Mouse (Mus musculus): ENCODE results near the gene Cst13. TPM values are rescaled to one million over a fixed set of nuclear protein-coding genes. Genes with fewer than 3 reads are reported as not detected.

Gene Cst13
- polyA plus RNA-seq, 1 experiment from 2014 or later = not detected

DNA sequence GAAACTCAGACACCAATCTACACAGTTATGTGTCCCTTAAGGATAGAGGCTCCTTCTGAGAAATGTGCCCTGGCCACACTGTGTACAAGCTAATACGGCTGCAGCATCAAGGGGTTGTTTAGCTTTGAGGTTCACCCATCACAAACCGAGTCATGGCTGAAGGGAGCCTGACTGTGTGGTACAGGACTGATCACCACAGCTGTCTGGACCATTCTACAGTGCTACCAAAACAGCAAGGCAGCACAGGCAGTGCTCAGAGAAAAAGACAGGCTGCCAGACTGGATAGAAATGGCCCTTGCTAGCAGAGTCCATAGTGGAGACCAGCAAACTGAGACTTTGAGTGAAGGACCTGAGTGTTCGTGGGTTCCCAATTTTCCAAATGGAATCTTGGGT is 54.3 kb downstream of the Cst13 start:
- Histone ChIP-seq H3K36me3 (ENCODE audit: insufficient read depth, low read length) (peaks cover 17% of the 10 kb centered on the region), H3K4me2 (replicated peaks; ENCODE audit: low read depth, low read length) (peak overlapping the region; percentile 86), H3K4me3 (ENCODE audit: low read length) (peak overlapping the region; percentile 61), H3K27me3 (ENCODE audit: insufficient read depth, low read length) (no peaks in the 10 kb centered on the region), H3K4me1 (ENCODE audit: insufficient read depth, low read length) (peaks cover 26% of the 10 kb centered on the region), H3K27ac (ENCODE audit: low read length) (peak overlapping the region; percentile 3; the same call in 1 of the 2 replicates), H3K9ac (replicated peaks; ENCODE audit: low read length) (peak overlapping the region; percentile 73), H3K9me3 (ENCODE audit: low read length) (no peaks in the 10 kb centered on the region)
- no peak for ATAC-seq (ENCODE audit: low FRiP score, low TSS enrichment)
- 36% methylated on average over 3 of the region's 3 CpGs for WGBS

DNA sequence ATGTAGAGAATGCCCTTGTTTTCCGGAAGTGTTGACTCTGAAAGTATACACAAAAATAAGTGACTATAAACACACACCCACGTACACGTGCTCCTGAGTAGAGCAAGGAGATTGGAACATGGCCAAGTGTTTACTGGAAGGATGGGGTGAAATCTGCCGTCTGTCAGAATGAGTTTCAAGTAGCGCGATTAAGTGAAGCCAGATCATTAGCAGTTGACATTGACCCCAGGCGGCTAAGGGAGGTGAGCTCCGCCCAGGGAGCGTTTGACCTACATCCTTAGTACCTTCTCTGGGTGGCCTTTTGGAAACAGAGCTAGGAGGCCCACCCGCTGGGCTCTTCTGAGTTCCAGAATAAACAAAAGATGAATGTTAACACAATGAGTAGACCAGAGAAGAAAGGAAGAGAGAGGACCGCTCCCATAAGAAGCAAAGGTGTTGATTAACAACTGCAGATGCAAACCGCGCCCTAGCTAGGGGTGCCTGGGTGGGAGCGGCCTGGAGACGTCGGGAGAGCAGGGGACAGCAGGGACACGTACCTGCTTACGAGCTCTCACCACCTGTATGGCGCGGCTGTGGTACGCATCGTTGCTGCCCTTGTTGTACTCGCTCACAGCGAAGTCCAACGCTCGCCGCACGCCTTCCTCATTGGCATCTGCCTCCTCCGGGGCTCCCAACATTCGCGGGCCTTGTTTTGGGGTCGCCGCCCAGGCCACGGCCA is 54.9 kb downstream of the Cst13 start:
- H3K4me3 ChIP-seq (ENCODE audit: low read length) = peak overlapping the region; percentile 61
- ATAC-seq (ENCODE audit: low FRiP score, low TSS enrichment) = peak; percentile 70
- peaks cover 17% of the 10 kb centered on the region for H3K36me3 ChIP-seq (ENCODE audit: insufficient read depth, low read length)
- H3K9me3 ChIP-seq (ENCODE audit: low read length) = no peaks in the 10 kb centered on the region
- H3K27ac ChIP-seq (ENCODE audit: low read length) = peak overlapping the region; percentile 83
- no peaks in the 10 kb centered on the region for H3K27me3 ChIP-seq (ENCODE audit: insufficient read depth, low read length)
- H3K9ac ChIP-seq (replicated peaks; ENCODE audit: low read length) = peak overlapping the region; percentile 73
- under 1% methylated on average over 34 of the region's 34 CpGs for WGBS
- peak overlapping the region; percentile 86 for H3K4me2 ChIP-seq (replicated peaks; ENCODE audit: low read depth, low read length)
- H3K4me1 ChIP-seq (ENCODE audit: insufficient read depth, low read length) = peaks cover 26% of the 10 kb centered on the region

DNA sequence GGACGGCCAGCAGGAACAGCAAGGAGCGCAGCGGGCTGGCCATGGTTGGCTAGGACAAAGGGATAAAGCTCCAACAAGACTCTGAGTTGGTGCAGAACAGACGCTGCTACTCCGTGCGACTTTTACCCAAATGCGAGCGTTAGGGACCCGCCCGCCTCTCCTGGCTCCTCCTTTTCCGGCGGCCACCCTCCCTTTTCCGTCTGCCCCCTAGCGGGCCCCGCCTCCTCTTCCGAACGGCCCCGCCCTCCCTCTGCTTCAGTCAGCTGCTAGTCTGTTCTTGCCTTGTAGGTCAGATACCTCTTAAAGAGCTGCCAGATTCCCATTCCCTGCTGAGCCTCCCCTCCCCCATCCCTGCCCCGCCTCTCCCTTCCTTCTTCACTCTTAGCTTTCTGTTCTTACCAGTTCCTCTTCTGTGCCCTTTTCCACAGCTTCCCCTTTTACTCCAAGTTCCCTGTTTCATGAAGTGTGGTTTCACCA is 55.5 kb downstream of the Cst13 start, which contains the start of gene Cst3:
TSS of gene Cst3 (minus strand) at position 358 of the 477 bp plus-strand sequence.
- WGBS = 0% methylated on average over 18 of the region's 19 CpGs
- H3K4me3 ChIP-seq (ENCODE audit: low read length) = peak within 1 kb of the TSS; percentile 61

DNA sequence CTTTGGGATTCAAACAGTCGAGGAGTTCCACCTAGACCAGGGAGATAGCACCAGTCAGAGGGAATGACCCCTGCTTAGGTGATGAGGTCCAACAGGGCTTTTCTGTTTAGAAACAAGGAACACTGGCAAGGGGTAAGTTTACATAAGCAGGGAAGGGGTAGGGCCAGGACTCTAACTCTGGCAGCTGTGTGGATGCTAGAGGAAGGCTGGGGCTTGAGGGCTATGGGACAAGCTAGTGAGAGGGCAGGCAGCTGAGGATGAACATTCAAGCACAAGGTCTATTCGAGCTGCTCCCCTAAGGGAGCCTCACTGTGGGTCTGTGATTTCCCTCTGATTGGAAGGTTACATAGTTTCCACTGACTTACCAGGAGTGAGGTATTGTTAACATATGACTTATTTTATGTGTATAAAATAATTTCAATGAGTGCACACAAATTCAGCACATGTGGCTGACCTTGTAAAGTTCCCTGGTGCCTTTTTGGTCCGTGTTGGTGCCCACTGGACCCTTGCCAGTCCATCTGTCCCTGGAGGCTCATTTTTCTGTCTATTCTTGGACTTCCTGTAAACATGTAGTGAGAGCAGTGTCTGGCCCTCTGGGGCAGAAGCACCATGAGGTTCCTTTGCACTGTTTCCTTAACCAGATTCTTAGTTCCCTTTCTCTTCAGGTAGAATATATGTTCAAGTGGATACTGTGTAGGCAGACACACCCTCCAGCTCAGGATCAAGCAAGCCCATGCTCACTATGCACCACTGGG is 57.3 kb downstream of the Cst13 start:
- ATAC-seq (ENCODE audit: low FRiP score, low TSS enrichment) = no peak
- H3K9me3 ChIP-seq (ENCODE audit: low read length) = no peaks in the 10 kb centered on the region
- no peak overlapping the region for H3K27ac ChIP-seq (ENCODE audit: low read length)
- WGBS = 50% methylated on average over 3 of the region's 3 CpGs
- H3K4me1 ChIP-seq (ENCODE audit: insufficient read depth, low read length) = peaks cover 26% of the 10 kb centered on the region
- no peak overlapping the region for H3K4me3 ChIP-seq (ENCODE audit: low read length)
- no peaks in the 10 kb centered on the region for H3K27me3 ChIP-seq (ENCODE audit: insufficient read depth, low read length)
- H3K36me3 ChIP-seq (ENCODE audit: insufficient read depth, low read length) = no peaks in the 10 kb centered on the region; the same call in 1 of the 2 replicates
- no peak overlapping the region for H3K4me2 ChIP-seq (replicated peaks; ENCODE audit: low read depth, low read length)
- H3K9ac ChIP-seq (replicated peaks; ENCODE audit: low read length) = no peak overlapping the region

More for the DNA sequence above, 55.5 kb downstream of the Cst13 start, which contains the start of gene Cst3:
- Histone ChIP-seq H3K9me3 (ENCODE audit: low read length) (no peaks in the 10 kb centered on the region), H3K9ac (replicated peaks; ENCODE audit: low read length) (peak within 1 kb of the TSS; percentile 73), H3K4me1 (ENCODE audit: insufficient read depth, low read length) (peaks cover 26% of the 10 kb centered on the region), H3K36me3 (ENCODE audit: insufficient read depth, low read length) (peaks cover 16% of the 10 kb centered on the region), H3K4me2 (replicated peaks; ENCODE audit: low read depth, low read length) (peak within 1 kb of the TSS; percentile 86), H3K27ac (ENCODE audit: low read length) (peak within 1 kb of the TSS; percentile 83), H3K27me3 (ENCODE audit: insufficient read depth, low read length) (no peaks in the 10 kb centered on the region)
- ATAC-seq (ENCODE audit: low FRiP score, low TSS enrichment) = peak; percentile 98

DNA sequence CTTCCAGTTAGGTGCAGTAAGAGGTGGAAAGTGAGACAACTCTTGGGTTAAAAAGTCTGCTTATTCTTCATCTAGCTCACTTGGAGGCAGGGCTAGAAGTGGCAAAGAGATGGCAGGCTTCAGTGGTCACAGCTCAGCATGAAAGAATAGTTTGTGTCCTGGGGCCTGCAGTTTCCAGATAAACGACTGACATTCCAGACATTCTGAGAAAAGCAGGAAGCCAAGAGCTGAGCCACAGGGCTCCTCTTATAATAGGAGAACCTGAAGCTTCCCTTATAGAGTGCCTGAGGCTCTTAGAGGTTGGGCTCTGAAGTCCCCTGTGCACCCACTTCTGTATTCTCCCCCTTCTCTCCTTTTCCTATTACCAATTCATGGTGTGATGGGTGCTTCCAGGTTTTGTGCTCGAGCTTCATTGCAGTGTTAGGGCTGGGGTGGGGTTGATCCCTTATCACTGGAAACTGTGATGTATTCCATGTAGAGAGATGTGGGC is 58.8 kb downstream of the Cst13 start:
- Histone ChIP-seq H3K9ac (replicated peaks; ENCODE audit: low read length) (no peak overlapping the region), H3K4me2 (replicated peaks; ENCODE audit: low read depth, low read length) (no peak overlapping the region), H3K4me3 (ENCODE audit: low read length) (no peak overlapping the region), H3K27me3 (ENCODE audit: insufficient read depth, low read length) (no peaks in the 10 kb centered on the region), H3K4me1 (ENCODE audit: insufficient read depth, low read length) (peaks cover 16% of the 10 kb centered on the region), H3K9me3 (ENCODE audit: low read length) (no peaks in the 10 kb centered on the region), H3K36me3 (ENCODE audit: insufficient read depth, low read length) (no peaks in the 10 kb centered on the region), H3K27ac (ENCODE audit: low read length) (no peak overlapping the region)
- ATAC-seq (ENCODE audit: low FRiP score, low TSS enrichment) = no peak
- 15% methylated on average over 2 of the region's 2 CpGs for WGBS

GRCm38 (mm10) chr2:148879199-148879598 is 59.3 kb downstream of the Cst13 start:
- Histone ChIP-seq H3K9ac (replicated peaks; ENCODE audit: low read length) (no peak overlapping the region), H3K9me3 (ENCODE audit: low read length) (no peaks in the 10 kb centered on the region), H3K36me3 (ENCODE audit: insufficient read depth, low read length) (no peaks in the 10 kb centered on the region), H3K4me3 (ENCODE audit: low read length) (no peak overlapping the region), H3K4me1 (ENCODE audit: insufficient read depth, low read length) (peaks cover 11% of the 10 kb centered on the region), H3K27ac (ENCODE audit: low read length) (no peak overlapping the region), H3K4me2 (replicated peaks; ENCODE audit: low read depth, low read length) (no peak overlapping the region), H3K27me3 (ENCODE audit: insufficient read depth, low read length) (no peaks in the 10 kb centered on the region)
- WGBS = 52% methylated on average over 1 of the region's 1 CpGs
- ATAC-seq (ENCODE audit: low FRiP score, low TSS enrichment) = no peak

Other genes starting within 250 kb of the Cst13 start
- 90.4 and 98.0 TPM in 2 replicates for gene Nxt1, start 147.5 kb upstream of the Cst13 start, polyA plus RNA-seq (2015; fragmentation: Nextera tagmentation; extraction: Ambion mirVana)
- gene Gzf1, start 139.1 kb upstream of the Cst13 start, polyA plus RNA-seq (2015; fragmentation: Nextera tagmentation; extraction: Ambion mirVana) = 25.2 and 25.7 TPM in 2 replicates
- gene Napb, start 87.6 kb upstream of the Cst13 start, polyA plus RNA-seq (2015; fragmentation: Nextera tagmentation; extraction: Ambion mirVana) = 2.5 and 3.3 TPM in 2 replicates
- gene Cstl1, start 69.7 kb upstream of the Cst13 start, polyA plus RNA-seq (2015; fragmentation: Nextera tagmentation; extraction: Ambion mirVana) = not detected in 2 replicates
- not detected in 2 replicates for gene Cst11, start 48.6 kb upstream of the Cst13 start, polyA plus RNA-seq (2015; fragmentation: Nextera tagmentation; extraction: Ambion mirVana)
- not detected in 2 replicates for gene 8030411F24Rik, start 38.1 kb upstream of the Cst13 start, polyA plus RNA-seq (2015; fragmentation: Nextera tagmentation; extraction: Ambion mirVana)
- 0.32 TPM in 1 of 2 replicates, not detected in the other for gene Cst12, start 30.7 kb upstream of the Cst13 start, polyA plus RNA-seq (2015; fragmentation: Nextera tagmentation; extraction: Ambion mirVana)
- 0.40 and 1.2 TPM in 2 replicates for gene Cst8, start 21.3 kb upstream of the Cst13 start, polyA plus RNA-seq (2015; fragmentation: Nextera tagmentation; extraction: Ambion mirVana)
- 0.97 TPM in 1 of 2 replicates, not detected in the other for gene Cst9, start 15.1 kb downstream of the Cst13 start, polyA plus RNA-seq (2015; fragmentation: Nextera tagmentation; extraction: Ambion mirVana)
- gene 9230104L09Rik, start 45.0 kb downstream of the Cst13 start, polyA plus RNA-seq (2015; fragmentation: Nextera tagmentation; extraction: Ambion mirVana) = not detected in 2 replicates
- gene Cst3, start 55.6 kb downstream of the Cst13 start, polyA plus RNA-seq (2015; fragmentation: Nextera tagmentation; extraction: Ambion mirVana) = 421 and 479 TPM in 2 replicates
- not detected in 2 replicates for gene Gm1330, start 183.2 kb downstream of the Cst13 start, polyA plus RNA-seq (2015; fragmentation: Nextera tagmentation; extraction: Ambion mirVana)
- not detected in 2 replicates for gene Gm10750, start 197.2 kb downstream of the Cst13 start, polyA plus RNA-seq (2015; fragmentation: Nextera tagmentation; extraction: Ambion mirVana)